Mouse (Mus musculus) midbrain, embryonic 10.5 days (tissue): ENCODE results near the gene Cdkl2. TPM values are rescaled to one million over a fixed set of nuclear protein-coding genes. Genes with fewer than 3 reads are reported as not detected.

Source experiments
- DNase-seq: peaks from one replicate; pipeline ENCODE4 v3.0.0-alpha.2; 2017; ENCODE audit warnings: low spot score
- H3K27ac ChIP-seq: fragments of 300-500 bp; sonication (generic); replicated peaks from 2 replicates; pipeline ENCODE4 v1.5.1; 2016; ENCODE audit warnings: mild to moderate bottlenecking
- H3K27me3 ChIP-seq: fragments of 300-500 bp; sonication (generic); 2 replicates; pipeline ENCODE4 v1.6.1; 2016; ENCODE audit warnings: low read depth, mild to moderate bottlenecking; ENCODE audit not compliant: poor library complexity, severe bottlenecking
- H3K36me3 ChIP-seq: fragments of 300-500 bp; sonication (generic); 2 replicates; pipeline ENCODE4 v1.6.1; 2016; ENCODE audit warnings: mild to moderate bottlenecking, moderate library complexity
- H3K4me1 ChIP-seq: fragments of 300-500 bp; sonication (generic); 2 replicates; pipeline ENCODE4 v1.6.1; 2016
- H3K4me3 ChIP-seq: fragments of 300-500 bp; sonication (generic); 2 replicates; pipeline ENCODE4 v1.5.1; 2016; ENCODE audit warnings: mild to moderate bottlenecking, moderate library complexity
- H3K9me3 ChIP-seq: fragments of 300-500 bp; sonication (generic); replicated peaks from 2 replicates; pipeline ENCODE4 v1.6.1; 2016; ENCODE audit warnings: mild to moderate bottlenecking
- WGBS: fragments of 180-500 bp; shearing (Covaris S2); methylation state at CpG from one replicate; pipeline ENCODE4 v1.1.7; 2016; 5-methylcytosine and 5-hydroxymethylcytosine counted together
- polyA plus RNA-seq: library from polyadenylated mRNA; unstranded; fragments of >200 nt; fragmentation: Nextera tagmentation; extraction: Ambion mirVana; gene quantifications from 2 replicates; pipeline ENCODE4 v1.2.1, GENCODE M21; 2016

The Cdkl2 gene
- polyA plus RNA-seq, 1 experiment from 2014 or later, result 0.28 TPM

GRCm38 (mm10) chr5:91962259-91962638, 81.4 kb downstream of the Cdkl2 start:
- DNase-seq, result no peak
- 1% methylated on average over 14 of the region's 14 CpGs for WGBS
- H3K36me3 ChIP-seq, result peaks cover 9% of the 10 kb centered on the region

GRCm38 (mm10) chr5:91961370-91961769, 82.3 kb downstream of the Cdkl2 start:
- no peak overlapping the region for H3K27ac ChIP-seq
- no peak for DNase-seq
- peak overlapping the region; percentile 78 for H3K4me3 ChIP-seq
- peaks cover 25% of the 10 kb centered on the region for H3K4me1 ChIP-seq
- H3K36me3 ChIP-seq, result peaks cover 17% of the 10 kb centered on the region
- no peaks in the 10 kb centered on the region for H3K27me3 ChIP-seq
- WGBS, result 74% methylated on average over 1 of the region's 1 CpGs
- H3K9me3 ChIP-seq, result no peaks in the 10 kb centered on the region

More at GRCm38 (mm10) chr5:91962259-91962638, 81.4 kb downstream of the Cdkl2 start:
- no peaks in the 10 kb centered on the region for H3K27me3 ChIP-seq
- peak overlapping the region; percentile 78 for H3K4me3 ChIP-seq
- peak overlapping the region; percentile 95 for H3K27ac ChIP-seq
- no peaks in the 10 kb centered on the region for H3K9me3 ChIP-seq
- H3K4me1 ChIP-seq, result peaks cover 25% of the 10 kb centered on the region

DNA sequence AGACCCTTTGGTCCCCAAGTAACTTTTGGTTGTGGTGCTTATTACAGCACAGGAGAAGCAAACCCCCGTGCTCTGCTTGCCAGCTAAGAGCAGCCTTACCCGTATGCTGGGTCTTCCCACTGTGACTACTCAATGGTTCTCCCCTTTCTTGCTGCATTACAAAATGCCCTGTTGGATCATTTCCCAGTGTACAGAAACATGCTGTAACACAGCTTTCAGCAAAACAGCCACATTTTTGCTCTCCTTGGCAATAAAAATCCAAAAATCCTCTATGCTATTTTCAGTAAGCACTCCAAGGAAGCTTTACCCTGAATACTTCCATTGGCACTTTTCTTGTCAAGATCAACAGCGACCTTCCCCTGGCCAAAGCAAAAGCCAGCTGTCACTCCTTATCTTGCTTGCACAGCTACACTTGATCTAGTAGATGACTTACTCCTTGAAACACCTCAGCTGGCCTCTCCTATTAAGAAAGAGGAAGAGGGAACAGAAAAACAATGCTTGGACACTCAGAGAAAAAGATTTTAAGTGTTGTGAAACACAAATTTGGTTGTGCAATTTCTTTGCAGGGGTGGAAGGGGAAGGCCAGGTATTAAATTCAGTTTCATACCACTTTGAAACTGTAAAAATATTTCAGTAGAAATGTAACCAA, 83.0 kb downstream of the Cdkl2 start:
- Histone ChIP-seq H3K4me3 (peak overlapping the region; percentile 16; the same call in 1 of the 2 replicates), H3K27me3 (no peaks in the 10 kb centered on the region), H3K4me1 (peaks cover 25% of the 10 kb centered on the region), H3K27ac (no peak overlapping the region), H3K9me3 (no peaks in the 10 kb centered on the region), H3K36me3 (peaks cover 21% of the 10 kb centered on the region)
- 85% methylated on average over 3 of the region's 3 CpGs for WGBS
- DNase-seq, result no peak

DNA sequence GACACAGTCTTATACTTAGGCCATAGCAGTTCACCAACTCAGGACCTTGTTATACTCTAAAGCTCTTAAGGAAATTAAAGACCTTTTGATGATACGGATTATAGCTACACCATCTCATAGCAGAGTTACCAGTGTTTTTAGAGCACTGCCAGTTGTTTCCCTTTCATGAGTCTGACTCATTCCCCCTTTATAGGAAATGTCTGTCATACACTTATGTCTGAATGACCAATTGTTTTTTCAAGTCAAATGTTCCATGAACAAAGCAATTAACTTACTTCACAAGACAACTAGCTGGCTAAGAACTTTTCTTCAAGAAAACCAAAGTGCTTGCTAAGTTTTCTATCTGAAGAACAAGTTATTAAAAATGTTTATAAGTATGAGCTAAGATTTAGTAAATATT, 83.7 kb downstream of the Cdkl2 start:
- Histone ChIP-seq H3K27me3 (no peaks in the 10 kb centered on the region), H3K36me3 (peaks cover 26% of the 10 kb centered on the region), H3K4me3 (no peak overlapping the region), H3K9me3 (no peaks in the 10 kb centered on the region), H3K4me1 (peaks cover 25% of the 10 kb centered on the region), H3K27ac (no peak overlapping the region)
- no peak for DNase-seq
- 93% methylated on average over 1 of the region's 1 CpGs for WGBS

DNA sequence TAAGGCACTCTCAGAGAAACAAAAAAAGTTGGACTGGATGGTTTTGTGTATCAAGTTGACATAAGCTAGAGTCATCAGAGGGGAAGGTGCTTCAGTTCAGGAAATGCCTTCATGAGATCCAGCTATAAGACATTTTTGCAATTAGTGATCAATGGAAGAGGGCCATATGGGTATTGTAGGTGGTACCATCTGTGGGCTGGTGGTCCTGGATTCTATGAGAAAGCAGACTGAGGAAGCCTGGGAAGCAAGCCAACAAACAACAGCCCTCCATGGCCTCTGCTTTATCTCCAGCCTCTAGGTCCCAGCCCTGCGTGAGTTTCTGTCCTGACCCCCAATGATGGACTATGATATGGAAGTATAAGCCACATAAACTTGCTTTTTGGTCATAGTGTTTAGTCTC, 84.6 kb downstream of the Cdkl2 start:
- no peak for DNase-seq
- Histone ChIP-seq H3K27ac (no peak overlapping the region), H3K4me3 (no peak overlapping the region), H3K4me1 (peaks cover 25% of the 10 kb centered on the region), H3K27me3 (no peaks in the 10 kb centered on the region), H3K9me3 (no peaks in the 10 kb centered on the region), H3K36me3 (peaks cover 31% of the 10 kb centered on the region)
- 75% methylated on average over 1 of the region's 1 CpGs for WGBS

DNA sequence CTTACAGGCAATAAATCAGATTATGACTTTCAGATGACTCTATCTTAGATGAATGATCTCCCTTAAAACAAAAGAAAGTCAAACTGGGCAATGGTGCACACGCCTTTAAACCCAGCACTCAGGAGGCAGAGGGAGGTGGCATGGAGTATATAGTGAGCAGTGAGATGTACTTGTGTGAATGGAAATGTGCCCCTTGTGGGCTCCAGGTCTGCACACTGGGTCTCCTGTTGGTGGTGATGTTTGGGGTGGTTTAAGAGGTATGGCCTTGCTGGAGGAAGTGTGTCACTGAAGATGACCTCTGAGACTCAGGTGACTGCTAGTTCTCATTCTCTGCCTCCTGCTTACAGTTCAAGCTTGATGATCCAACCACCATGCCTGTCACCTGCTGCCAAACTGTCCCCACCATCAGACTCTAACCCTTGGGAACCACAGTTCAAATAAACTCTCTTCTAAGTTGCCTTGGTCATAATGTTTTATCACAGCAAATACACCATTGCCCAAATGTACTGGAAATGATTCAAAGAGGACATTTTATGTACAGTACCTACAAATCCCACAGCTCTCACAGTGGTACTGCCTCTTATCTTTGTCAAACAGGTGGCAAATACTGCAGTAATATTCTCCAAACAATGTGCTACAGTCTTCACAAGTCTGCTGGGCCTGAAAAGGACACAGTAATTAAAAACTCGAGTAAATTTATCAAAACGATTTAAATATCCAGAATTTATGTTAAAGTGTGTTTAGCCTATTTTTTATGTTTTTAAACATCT, 86.5 kb downstream of the Cdkl2 start:
- no peaks in the 10 kb centered on the region for H3K9me3 ChIP-seq
- DNase-seq, result no peak
- no peak overlapping the region for H3K4me3 ChIP-seq
- H3K27me3 ChIP-seq, result no peaks in the 10 kb centered on the region
- H3K27ac ChIP-seq, result no peak overlapping the region
- H3K36me3 ChIP-seq, result peaks cover 49% of the 10 kb centered on the region
- 90% methylated on average over 3 of the region's 3 CpGs for WGBS
- H3K4me1 ChIP-seq, result peaks cover 18% of the 10 kb centered on the region

Other genes starting within 250 kb of the Cdkl2 start
- gene Rchy1, start 80.8 kb downstream of the Cdkl2 start, polyA plus RNA-seq, result 58.0 and 64.7 TPM in 2 replicates
- not detected in 2 replicates for gene Odaph, start 56.4 kb downstream of the Cdkl2 start, polyA plus RNA-seq
- gene G3bp2, start 39.8 kb upstream of the Cdkl2 start, polyA plus RNA-seq, result 273 and 281 TPM in 2 replicates
- 38.7 and 39.0 TPM in 2 replicates for gene Uso1, start 94.1 kb upstream of the Cdkl2 start, polyA plus RNA-seq
- gene U90926, start 171.5 kb upstream of the Cdkl2 start, polyA plus RNA-seq, result not detected in 2 replicates
- 0.35 and 0.47 TPM in 2 replicates for gene Ppef2, start 212.4 kb upstream of the Cdkl2 start, polyA plus RNA-seq
- gene Naaa, start 234.3 kb upstream of the Cdkl2 start, polyA plus RNA-seq, result 3.9 and 4.5 TPM in 2 replicates